Mouse (Mus musculus): ENCODE data around the gene Eef1a2. TPM values are rescaled to one million over a fixed set of nuclear protein-coding genes. Genes with fewer than 3 reads are reported as not detected.
A peak's percentile ranks its signal among the peaks of the same experiment; 100 is the strongest.
"Not testable (repeated sequence)": the region's sequence is repeated elsewhere in the genome, so short reads cannot be mapped to it uniquely, and the experiment has no call there.

Gene Eef1a2
- polyA plus RNA-seq (2015; fragmentation: Nextera tagmentation; extraction: Ambion mirVana), result 11.5 and 12.1 TPM in 2 replicates

DNA sequence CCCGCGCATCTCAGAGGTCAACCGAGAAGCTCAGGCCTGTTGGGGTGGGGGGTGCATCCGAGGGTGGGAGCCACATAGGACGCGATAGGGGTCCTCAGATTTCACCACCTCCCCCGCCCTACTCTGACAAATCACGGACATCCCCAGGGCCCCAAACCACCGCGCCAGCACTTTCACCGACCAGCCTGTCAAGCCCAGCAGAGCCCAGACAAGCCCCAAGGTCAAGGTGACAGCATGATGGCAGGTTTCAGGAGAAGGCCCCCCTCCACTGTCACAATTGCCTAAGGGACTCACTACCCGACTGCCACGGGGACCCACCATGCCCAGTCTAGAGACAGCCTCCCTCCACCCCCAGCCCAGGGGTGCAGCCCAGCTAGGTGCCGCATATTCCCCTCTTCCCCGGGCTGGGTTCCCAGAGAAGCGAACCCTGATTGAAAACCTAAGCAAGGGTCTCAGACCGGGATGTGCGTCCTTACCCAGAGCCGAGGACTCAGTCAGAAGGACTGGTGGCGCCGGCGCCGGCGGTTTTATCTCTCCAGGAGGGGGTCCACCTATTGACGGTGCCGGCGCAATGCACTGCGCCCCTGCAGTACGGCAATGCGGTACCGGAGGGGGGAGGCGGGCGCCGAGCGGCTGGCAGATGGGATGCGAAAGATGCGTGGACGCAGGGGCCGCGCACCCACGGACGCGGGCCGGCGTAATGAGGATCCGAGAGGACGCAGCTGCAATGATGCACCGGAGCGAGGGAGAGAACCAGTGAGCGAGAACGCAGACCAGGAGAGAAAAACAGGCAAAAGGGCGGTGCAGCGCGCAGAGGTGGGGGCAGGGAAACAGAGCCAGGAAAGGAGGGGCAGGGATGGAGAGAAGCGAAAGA lies at the start of gene Eef1a2:
Gene Eef1a2, minus strand, starts transcription at position 767 of the 874 bp plus-strand sequence.
- peak; percentile 79 for ATAC-seq (replicated peaks)
- 3% methylated on average over 55 of the region's 55 CpGs for WGBS
- H3K4me3 ChIP-seq, result peak within 1 kb of the TSS; percentile 49
- H3K9ac ChIP-seq, result peak within 1 kb of the TSS; percentile 71
- peaks cover 55% of the 10 kb centered on the region for H3K4me1 ChIP-seq
- no peaks in the 10 kb centered on the region for H3K9me3 ChIP-seq
- H3K27me3 ChIP-seq (replicated peaks), result no peaks in the 10 kb centered on the region
- peak within 1 kb of the TSS; percentile 73 for H3K4me2 ChIP-seq
- H3K27ac ChIP-seq, result peak within 1 kb of the TSS; percentile 91
- H3K36me3 ChIP-seq (replicated peaks), result 0 out of 2 replicates have a peak, but pooled peaks cover 5% of the 10 kb centered on the region

DNA sequence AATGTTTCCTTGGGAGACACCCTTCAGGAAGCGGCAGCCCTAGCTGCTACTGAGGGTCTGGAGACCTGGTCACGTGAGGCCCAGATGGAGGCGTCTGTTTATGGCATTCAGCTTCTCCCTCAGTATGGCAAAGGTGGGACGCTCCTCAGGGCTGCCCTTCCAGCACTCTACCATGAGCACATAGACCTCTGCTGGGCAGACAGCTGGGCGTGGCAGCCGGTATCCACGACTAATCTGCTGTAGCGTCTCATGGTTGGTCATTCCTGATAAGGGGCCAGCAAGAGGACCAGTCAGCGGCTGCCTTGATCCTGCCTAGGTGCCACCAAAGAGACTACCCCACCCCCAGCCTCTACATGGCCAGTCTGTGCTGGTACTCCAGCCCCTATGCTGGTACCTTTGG lies 49.3 kb upstream of the Eef1a2 start:
- no peak for ATAC-seq (replicated peaks)
- 88% methylated on average over 9 of the region's 9 CpGs for WGBS
- Histone ChIP-seq H3K36me3 (replicated peaks) (no peaks in the 10 kb centered on the region), H3K4me3 (no peak overlapping the region), H3K9me3 (no peaks in the 10 kb centered on the region), H3K27me3 (replicated peaks) (peaks cover 2% of the 10 kb centered on the region; the same call in 1 of the 2 replicates), H3K4me2 (no peak overlapping the region), H3K4me1 (no peaks in the 10 kb centered on the region), H3K9ac (no peak overlapping the region), H3K27ac (no peak overlapping the region)

DNA sequence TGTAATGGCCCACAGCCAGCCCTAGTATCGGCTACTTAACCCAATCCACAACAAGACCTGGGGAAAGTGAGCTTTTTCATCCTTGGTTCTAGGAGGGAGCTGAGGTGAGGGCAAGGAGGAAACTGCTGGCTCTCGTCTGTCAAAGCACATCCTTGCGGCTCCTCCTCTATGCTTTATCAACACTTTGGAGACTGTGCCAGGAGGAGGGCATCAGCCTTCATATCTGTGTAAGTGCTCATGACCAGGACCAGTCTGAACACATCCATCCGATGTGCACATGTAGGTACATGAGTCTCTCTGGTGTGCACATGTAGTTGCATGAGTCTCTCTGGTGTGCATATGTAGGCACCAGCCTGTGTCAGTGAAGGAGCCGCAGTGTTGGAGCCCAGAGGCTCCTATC lies 48.9 kb upstream of the Eef1a2 start:
- Histone ChIP-seq H3K27me3 (replicated peaks) (no peaks in the 10 kb centered on the region), H3K36me3 (replicated peaks) (no peaks in the 10 kb centered on the region), H3K4me1 (no peaks in the 10 kb centered on the region), H3K9ac (no peak overlapping the region), H3K9me3 (no peaks in the 10 kb centered on the region), H3K4me3 (no peak overlapping the region), H3K27ac (no peak overlapping the region), H3K4me2 (no peak overlapping the region)
- no peak for ATAC-seq (replicated peaks)
- WGBS, result 90% methylated on average over 5 of the region's 5 CpGs

DNA sequence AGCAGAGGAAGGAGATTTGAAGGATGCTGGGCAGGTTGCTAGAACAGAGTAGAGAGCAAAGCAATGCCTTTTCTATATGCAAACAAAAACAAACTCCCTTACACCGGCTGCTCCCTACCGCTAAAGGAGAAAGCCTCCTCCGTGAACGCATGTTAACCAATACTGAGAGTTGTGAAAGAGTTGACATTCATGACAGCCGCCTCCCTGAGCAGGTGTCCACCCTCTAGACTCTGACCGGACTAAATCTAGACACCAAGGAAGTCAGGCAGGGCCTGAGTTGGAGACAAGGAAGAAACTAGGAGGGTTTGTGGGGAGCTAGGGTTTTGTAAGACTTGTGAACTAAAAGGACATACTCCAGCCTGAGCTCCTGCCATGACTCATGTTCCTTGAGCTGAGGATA lies 46.1 kb upstream of the Eef1a2 start:
- no peak overlapping the region for H3K4me2 ChIP-seq
- 80% methylated on average over 6 of the region's 6 CpGs for WGBS
- H3K27me3 ChIP-seq (replicated peaks), result no peaks in the 10 kb centered on the region
- no peak overlapping the region for H3K9ac ChIP-seq
- H3K36me3 ChIP-seq (replicated peaks), result no peaks in the 10 kb centered on the region
- no peak overlapping the region for H3K4me3 ChIP-seq
- ATAC-seq (replicated peaks), result no peak
- no peak overlapping the region for H3K27ac ChIP-seq
- H3K4me1 ChIP-seq, result no peaks in the 10 kb centered on the region
- H3K9me3 ChIP-seq, result no peaks in the 10 kb centered on the region

DNA sequence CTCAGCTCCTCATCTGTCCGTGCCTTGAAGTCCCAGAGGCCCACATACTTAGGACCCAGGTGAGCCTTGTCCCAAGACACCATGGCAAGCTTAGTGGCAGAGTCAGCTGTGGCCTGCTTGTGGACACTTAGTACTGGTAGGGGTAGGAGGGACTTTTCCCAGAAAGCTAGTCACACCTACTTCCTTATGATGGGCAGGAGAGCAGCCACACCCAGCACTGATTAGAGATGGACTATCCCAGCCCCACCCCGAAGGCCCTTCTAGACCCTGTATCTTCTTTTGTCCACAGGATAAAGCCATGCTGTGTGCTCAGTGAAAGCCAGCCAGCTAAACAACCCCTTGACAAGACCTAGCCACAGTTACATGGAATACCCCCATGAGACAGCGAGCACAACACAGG lies 45.6 kb upstream of the Eef1a2 start, which contains the start of gene Ptk6:
Gene Ptk6, minus strand, starts transcription at position 368 of the 400 bp plus-strand sequence.
- Histone ChIP-seq H3K4me1 (no peaks in the 10 kb centered on the region), H3K27me3 (replicated peaks) (no peaks in the 10 kb centered on the region), H3K4me2 (no peak within 1 kb of the TSS), H3K36me3 (replicated peaks) (no peaks in the 10 kb centered on the region), H3K9ac (no peak within 1 kb of the TSS), H3K27ac (no peak within 1 kb of the TSS), H3K9me3 (no peaks in the 10 kb centered on the region), H3K4me3 (no peak within 1 kb of the TSS)
- 89% methylated on average over 3 of the region's 3 CpGs for WGBS
- ATAC-seq (replicated peaks), result no peak

DNA sequence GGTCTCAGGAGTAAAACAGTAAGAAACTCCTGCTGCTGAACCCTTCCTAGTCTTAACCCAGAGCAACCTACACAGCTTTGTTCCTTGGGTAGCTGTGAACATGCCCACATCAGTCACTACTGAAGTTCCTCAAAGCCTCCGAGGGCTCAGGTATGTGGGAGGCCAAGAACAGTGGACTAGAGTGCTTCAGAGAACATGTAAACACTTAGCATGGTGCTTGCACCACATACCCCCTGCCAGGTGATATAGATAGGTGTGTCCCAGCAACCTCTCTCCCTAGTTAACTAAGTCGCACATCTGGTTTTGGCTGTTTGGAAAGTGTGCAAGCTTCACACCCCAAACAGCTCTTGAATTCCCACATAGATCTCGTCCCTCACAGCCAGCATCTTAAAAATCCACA lies 44.8 kb upstream of the Eef1a2 start:
- ATAC-seq (replicated peaks), result no peak
- no peaks in the 10 kb centered on the region for H3K36me3 ChIP-seq (replicated peaks)
- H3K4me1 ChIP-seq, result no peaks in the 10 kb centered on the region
- H3K9ac ChIP-seq, result no peak overlapping the region
- no peak overlapping the region for H3K27ac ChIP-seq
- no peak overlapping the region for H3K4me2 ChIP-seq
- H3K4me3 ChIP-seq, result no peak overlapping the region
- no peaks in the 10 kb centered on the region for H3K9me3 ChIP-seq
- WGBS, result 80% methylated on average over 3 of the region's 3 CpGs
- H3K27me3 ChIP-seq (replicated peaks), result no peaks in the 10 kb centered on the region

DNA sequence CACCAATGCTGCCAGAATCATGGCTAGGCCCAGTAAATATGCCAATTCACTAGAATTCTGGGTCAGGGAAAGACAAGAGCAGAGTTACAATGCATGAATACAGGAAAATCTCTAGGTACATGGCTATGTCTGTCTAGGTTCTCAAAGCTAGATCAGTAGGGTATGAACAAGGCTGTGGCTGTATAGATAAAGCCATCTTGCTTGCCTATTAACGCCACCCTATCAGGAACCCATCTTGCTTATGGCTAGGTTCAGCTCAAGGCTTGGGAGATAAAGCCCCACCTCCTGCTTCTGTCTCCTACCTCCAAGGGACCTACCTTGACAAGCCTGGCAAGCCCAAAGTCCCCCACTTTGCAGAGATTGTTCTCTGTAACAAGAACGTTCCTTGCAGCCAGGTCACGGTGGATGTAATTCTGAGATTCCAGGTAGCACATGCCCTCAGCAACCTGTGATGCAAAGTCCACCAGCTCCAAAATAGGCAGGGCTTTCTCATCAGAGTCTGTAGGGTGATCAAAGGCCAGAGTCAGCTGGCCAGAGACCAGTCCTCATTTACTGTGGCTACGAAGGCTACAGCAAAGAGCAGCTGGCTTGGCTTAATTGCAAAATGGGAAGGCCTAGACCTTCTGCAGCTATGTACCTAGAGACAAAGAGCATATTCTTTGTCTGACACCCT lies 40.0 kb upstream of the Eef1a2 start:
- Histone ChIP-seq H3K36me3 (replicated peaks) (no peaks in the 10 kb centered on the region), H3K4me2 (no peak overlapping the region), H3K4me3 (no peak overlapping the region), H3K9ac (no peak overlapping the region), H3K9me3 (no peaks in the 10 kb centered on the region), H3K4me1 (no peaks in the 10 kb centered on the region), H3K27ac (no peak overlapping the region), H3K27me3 (replicated peaks) (no peaks in the 10 kb centered on the region)
- ATAC-seq (replicated peaks), result no peak
- WGBS, result 91% methylated on average over 4 of the region's 4 CpGs

DNA sequence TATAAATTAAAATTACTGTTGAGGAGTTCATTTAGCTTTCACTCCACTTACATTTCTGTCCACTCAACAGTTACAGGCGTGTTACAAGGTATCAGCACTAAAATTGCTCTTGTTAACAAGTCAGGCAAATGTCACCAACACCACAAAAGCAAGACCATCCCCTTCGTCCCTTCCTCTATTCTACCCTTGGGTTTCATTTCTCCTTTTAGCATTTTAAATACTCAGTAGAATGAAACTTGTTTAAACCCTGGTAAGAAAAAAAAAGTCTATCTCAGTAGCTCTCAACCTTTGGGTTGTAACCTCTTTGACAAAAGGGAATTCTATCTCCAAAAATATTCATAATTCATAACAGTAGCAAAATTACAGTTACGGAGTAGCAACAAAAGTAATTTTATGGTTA lies 36.2 kb upstream of the Eef1a2 start:
- H3K36me3 ChIP-seq (replicated peaks), result 0 out of 2 replicates have a peak, but pooled peaks cover 4% of the 10 kb centered on the region
- H3K27me3 ChIP-seq (replicated peaks), result no peaks in the 10 kb centered on the region
- no peak overlapping the region for H3K4me3 ChIP-seq
- peaks cover 10% of the 10 kb centered on the region for H3K4me1 ChIP-seq
- H3K9ac ChIP-seq, result no peak overlapping the region
- no peak for ATAC-seq (replicated peaks)
- no peaks in the 10 kb centered on the region for H3K9me3 ChIP-seq
- no peak overlapping the region for H3K4me2 ChIP-seq
- no peak overlapping the region for H3K27ac ChIP-seq
- WGBS, result 80% methylated on average over 3 of the region's 3 CpGs

DNA sequence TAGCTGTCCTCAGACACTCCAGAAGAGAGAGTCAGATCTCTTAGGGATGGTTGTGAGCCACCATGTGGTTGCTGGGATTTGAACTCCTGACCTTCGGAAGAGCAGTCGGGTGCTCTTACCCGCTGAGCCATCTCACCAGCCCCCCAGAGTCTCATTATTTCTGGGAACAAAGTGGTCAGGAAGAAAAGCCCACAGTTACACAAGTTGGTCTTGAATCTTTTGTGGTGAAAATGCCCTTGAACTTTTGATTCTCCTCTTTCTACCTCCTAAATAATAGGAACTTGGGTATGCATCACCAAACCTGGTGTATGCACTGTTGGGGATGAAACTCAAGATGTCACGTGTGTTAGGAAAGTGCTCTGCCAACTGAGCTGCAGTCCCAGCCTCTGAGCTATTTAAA lies 35.1 kb upstream of the Eef1a2 start:
- Histone ChIP-seq H3K27me3 (replicated peaks) (no peaks in the 10 kb centered on the region), H3K9me3 (no peaks in the 10 kb centered on the region), H3K27ac (no peak overlapping the region), H3K4me1 (peaks cover 10% of the 10 kb centered on the region), H3K36me3 (replicated peaks) (0 out of 2 replicates have a peak, but pooled peaks cover 4% of the 10 kb centered on the region), H3K4me2 (no peak overlapping the region), H3K4me3 (no peak overlapping the region), H3K9ac (no peak overlapping the region)
- ATAC-seq (replicated peaks), result no peak
- WGBS, result 57% methylated on average over 4 of the region's 4 CpGs

DNA sequence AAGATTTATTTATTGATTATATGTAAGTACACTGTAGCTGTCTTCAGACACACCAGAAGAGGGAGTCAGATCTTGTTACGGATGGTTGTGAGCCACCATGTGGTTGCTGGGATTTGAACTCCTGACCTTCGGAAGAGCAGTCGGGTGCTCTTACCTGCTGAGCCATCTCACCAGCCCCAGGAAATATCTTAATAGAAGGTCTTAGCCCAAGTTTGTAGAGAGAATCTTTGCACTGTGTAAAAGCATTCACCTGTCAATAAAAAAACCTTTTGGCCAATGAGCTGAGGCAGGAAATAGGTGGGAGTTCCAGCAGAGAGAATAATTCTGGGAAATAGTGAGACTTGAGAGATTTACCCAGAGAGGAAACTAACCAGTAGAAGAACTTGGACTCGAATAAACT lies 34.6 kb upstream of the Eef1a2 start:
- H3K4me1 ChIP-seq, result peaks cover 14% of the 10 kb centered on the region
- not testable (repeated sequence) for H3K9ac ChIP-seq; H3K4me3 ChIP-seq; H3K9me3 ChIP-seq; H3K27me3 ChIP-seq (replicated peaks); H3K27ac ChIP-seq; ATAC-seq (replicated peaks); H3K4me2 ChIP-seq; H3K36me3 ChIP-seq (replicated peaks)
- WGBS, result 75% methylated on average over 4 of the region's 4 CpGs

DNA sequence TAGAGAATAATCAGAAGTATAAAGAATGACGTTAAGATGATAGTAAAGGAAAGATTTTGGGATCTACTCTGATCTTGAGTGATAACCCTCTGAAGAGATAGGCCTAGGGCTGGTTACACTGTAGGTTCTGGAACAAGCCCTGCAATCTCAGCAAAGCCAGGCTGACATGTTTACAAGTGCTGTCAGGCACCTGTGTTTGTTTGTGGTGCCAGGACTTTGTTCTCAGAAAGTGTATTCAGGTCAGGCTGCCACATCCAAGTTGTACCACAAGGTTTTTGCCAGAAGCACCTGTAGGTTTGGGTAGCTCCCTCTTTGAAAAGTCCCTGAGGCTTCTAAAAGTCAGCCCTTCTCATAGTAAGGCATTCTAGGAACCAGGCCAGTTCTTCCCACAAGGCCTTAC lies 32.5 kb upstream of the Eef1a2 start:
- Histone ChIP-seq H3K9ac (no peak overlapping the region), H3K4me2 (no peak overlapping the region), H3K9me3 (no peaks in the 10 kb centered on the region), H3K36me3 (replicated peaks) (0 out of 2 replicates have a peak, but pooled peaks cover 4% of the 10 kb centered on the region), H3K27me3 (replicated peaks) (no peaks in the 10 kb centered on the region), H3K4me1 (peaks cover 18% of the 10 kb centered on the region), H3K4me3 (no peak overlapping the region), H3K27ac (no peak overlapping the region)
- ATAC-seq (replicated peaks), result no peak
- 98% methylated on average over 1 of the region's 1 CpGs for WGBS

DNA sequence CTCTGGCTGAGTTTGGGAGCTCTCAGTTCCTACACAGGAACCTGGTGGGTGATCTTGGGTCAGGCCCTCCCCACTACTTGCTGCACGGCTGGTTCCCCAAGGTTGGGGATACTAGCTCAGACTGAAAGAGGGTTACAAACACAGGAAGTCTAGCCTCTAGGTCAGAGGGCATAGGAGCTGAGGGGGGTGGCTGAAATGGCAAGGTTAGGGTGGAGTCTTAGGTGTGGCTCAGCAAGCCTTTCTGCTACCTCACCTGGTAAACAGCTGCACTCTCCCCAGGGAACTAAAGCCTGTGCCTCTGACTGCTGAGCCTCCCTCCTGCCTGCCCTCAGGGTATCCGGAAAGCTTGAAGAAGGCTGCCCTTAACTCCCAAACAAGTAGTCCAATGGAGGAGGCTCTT lies 31.9 kb upstream of the Eef1a2 start:
- H3K4me3 ChIP-seq, result peak overlapping the region; percentile 78
- peaks cover 18% of the 10 kb centered on the region for H3K4me1 ChIP-seq
- H3K27ac ChIP-seq, result 0 out of 2 replicates have a peak overlapping the region, but pooled peaks have one; percentile 1
- no peak overlapping the region; the same call in 1 of the 2 replicates for H3K9ac ChIP-seq
- ATAC-seq (replicated peaks), result no peak
- H3K36me3 ChIP-seq (replicated peaks), result 0 out of 2 replicates have a peak, but pooled peaks cover 4% of the 10 kb centered on the region
- WGBS, result 74% methylated on average over 2 of the region's 2 CpGs
- H3K27me3 ChIP-seq (replicated peaks), result no peaks in the 10 kb centered on the region
- no peaks in the 10 kb centered on the region for H3K9me3 ChIP-seq
- peak overlapping the region; percentile 65 for H3K4me2 ChIP-seq

Data from midbrain, embryonic 15.5 days (tissue).